Mouse (Mus musculus): ENCODE data around the gene Srek1ip1.

- TF ChIP-seq CTCF (IDR thresholded peaks at IDR 0.05; ENCODE audit: borderline replicate concordance, extremely low read depth, insufficient read depth, insufficient read length) (no peak), POLR2A (IDR thresholded peaks at IDR 0.05; ENCODE audit: borderline replicate concordance, extremely low read depth, insufficient read depth, insufficient read length, poor library complexity, severe bottlenecking) (no peak)
Observed at GRCm38 (mm10) chr13:104763193-104763592, 29.1 kb upstream of the Srek1ip1 start.

All from brain, embryonic 14.5 days (tissue).